Mouse (Mus musculus) limb, embryonic 10.5 days (tissue): Measurements from ENCODE around the gene Bpifb3. TPM values are rescaled to one million over a fixed set of nuclear protein-coding genes. Genes with fewer than 3 reads are reported as not detected.

Source experiments
- DNase-seq: peaks from one replicate; pipeline ENCODE4 v3.0.0-alpha.2; 2017; ENCODE audit warnings: low spot score
- H3K27ac ChIP-seq: fragments of 300-500 bp; sonication (generic); 2 replicates; pipeline ENCODE4 v1.5.1; 2016; ENCODE audit warnings: mild to moderate bottlenecking
- H3K27me3 ChIP-seq: fragments of 300-500 bp; sonication (generic); 2 replicates; pipeline ENCODE4 v1.6.1; 2016; ENCODE audit warnings: low read depth, mild to moderate bottlenecking; ENCODE audit not compliant: poor library complexity, severe bottlenecking
- H3K36me3 ChIP-seq: fragments of 300-500 bp; sonication (generic); 2 replicates; pipeline ENCODE4 v1.6.1; 2016; ENCODE audit warnings: mild to moderate bottlenecking, moderate library complexity
- H3K4me1 ChIP-seq: fragments of 300-500 bp; sonication (generic); 2 replicates; pipeline ENCODE4 v1.6.1; 2016
- H3K4me3 ChIP-seq: fragments of 300-500 bp; sonication (generic); 2 replicates; pipeline ENCODE4 v1.5.1; 2016; ENCODE audit warnings: mild to moderate bottlenecking, moderate library complexity
- H3K9me3 ChIP-seq: fragments of 300-500 bp; sonication (generic); replicated peaks from 2 replicates; pipeline ENCODE4 v1.6.1; 2016; ENCODE audit warnings: mild to moderate bottlenecking
- WGBS: fragments of 180-500 bp; shearing (Covaris S2); methylation state at CpG from one replicate; pipeline ENCODE4 v1.1.7; 2016; 5-methylcytosine and 5-hydroxymethylcytosine counted together
- polyA plus RNA-seq: library from polyadenylated mRNA; unstranded; fragments of >200 nt; fragmentation: Nextera tagmentation; extraction: Ambion mirVana; gene quantifications from 2 replicates; pipeline ENCODE4 v1.2.1, GENCODE M21; 2016

The Bpifb3 gene
- not detected in 2 replicates for polyA plus RNA-seq

DNA sequence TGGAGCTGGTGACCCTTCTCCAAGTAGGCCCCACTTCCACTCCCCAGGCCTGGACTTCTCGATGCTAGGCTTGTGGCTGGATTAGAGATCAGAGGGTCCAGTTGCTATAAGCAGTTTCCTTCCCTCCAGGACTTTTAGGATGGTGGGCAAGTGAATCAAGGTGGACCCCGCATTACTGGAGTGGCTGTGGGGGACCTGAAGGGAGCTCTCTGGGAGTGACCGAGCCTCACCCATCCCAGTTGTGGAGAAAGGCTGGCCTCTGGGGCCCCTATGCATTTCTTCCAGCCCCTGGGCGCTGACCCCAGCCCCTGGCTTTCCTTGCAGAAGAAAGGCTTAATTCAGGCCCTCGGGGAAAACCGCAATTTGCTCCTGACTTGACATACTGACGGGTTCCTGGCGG lies at the start of gene Bpifb3:
Gene Bpifb3 (plus strand): TSS at position 301 of the 400 bp plus-strand sequence.
- 81% methylated on average over 8 of the region's 8 CpGs for WGBS
- no peak within 1 kb of the TSS for H3K27ac ChIP-seq
- no peaks in the 10 kb centered on the region for H3K36me3 ChIP-seq

DNA sequence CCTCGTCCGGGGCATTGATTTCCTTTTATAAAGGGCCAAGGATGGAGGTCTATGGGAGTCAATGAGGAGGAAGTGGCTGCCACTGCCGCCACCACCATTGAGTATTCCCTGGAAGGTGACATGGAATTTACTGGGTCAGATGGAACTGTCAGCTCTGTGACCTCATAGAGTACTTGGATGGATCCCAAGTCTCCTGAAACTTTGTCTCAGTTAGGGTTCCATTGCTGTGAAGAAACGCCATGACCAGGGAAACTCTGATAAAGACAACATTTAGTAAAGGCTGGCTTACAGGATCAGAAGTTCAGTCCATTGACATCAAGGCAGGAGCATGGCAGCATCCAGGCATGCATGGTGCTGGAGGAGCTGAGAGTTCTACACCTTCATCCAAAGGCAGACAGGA lies 47.0 kb upstream of the Bpifb3 start, which contains the start of gene Sun5:
Gene Sun5 (minus strand): TSS at position 101 of the 400 bp plus-strand sequence.
- H3K4me1 ChIP-seq: no peaks in the 10 kb centered on the region
- H3K4me3 ChIP-seq: no peak within 1 kb of the TSS
- H3K27me3 ChIP-seq: no peaks in the 10 kb centered on the region
- 91% methylated on average over 4 of the region's 4 CpGs for WGBS
- no peaks in the 10 kb centered on the region for H3K36me3 ChIP-seq
- no peak within 1 kb of the TSS for H3K27ac ChIP-seq
- no peak for DNase-seq
- no peaks in the 10 kb centered on the region for H3K9me3 ChIP-seq

More for the DNA sequence above, at the start of gene Bpifb3:
- Histone ChIP-seq H3K27me3 (no peaks in the 10 kb centered on the region), H3K9me3 (no peaks in the 10 kb centered on the region), H3K4me3 (no peak within 1 kb of the TSS), H3K4me1 (no peaks in the 10 kb centered on the region)
- no peak for DNase-seq

DNA sequence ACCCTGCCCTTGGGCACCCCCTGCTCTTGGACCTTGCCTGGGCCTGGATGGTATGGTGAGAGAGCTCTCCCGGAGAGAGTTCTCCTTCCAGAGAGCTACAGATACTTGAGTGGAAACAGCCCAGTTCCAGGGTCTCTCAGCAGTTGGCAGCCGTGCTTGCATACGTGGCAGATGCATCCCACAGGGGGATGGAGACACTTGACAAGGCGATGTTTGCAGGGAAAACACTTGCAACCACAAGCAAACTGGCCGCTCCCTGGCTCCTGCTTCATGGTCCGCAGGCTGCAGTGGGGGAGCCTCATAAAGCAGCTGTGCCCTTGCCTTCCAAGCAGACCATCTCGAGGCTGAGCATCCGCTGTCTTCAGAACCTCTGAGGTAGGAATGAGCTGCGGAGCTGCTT lies 43.3 kb upstream of the Bpifb3 start, which contains the start of gene Bpifb2:
Gene Bpifb2 (plus strand): TSS at position 301 of the 400 bp plus-strand sequence.
- DNase-seq: no peak
- Histone ChIP-seq H3K27me3 (no peaks in the 10 kb centered on the region), H3K9me3 (no peaks in the 10 kb centered on the region), H3K4me3 (no peak within 1 kb of the TSS), H3K27ac (no peak within 1 kb of the TSS), H3K36me3 (no peaks in the 10 kb centered on the region), H3K4me1 (no peaks in the 10 kb centered on the region)
- 75% methylated on average over 9 of the region's 9 CpGs for WGBS

- Histone ChIP-seq H3K27me3 (no peaks in the 10 kb centered on the region), H3K4me1 (peaks cover 5% of the 10 kb centered on the region), H3K27ac (no peak overlapping the region), H3K4me3 (no peak overlapping the region), H3K36me3 (no peaks in the 10 kb centered on the region), H3K9me3 (no peaks in the 10 kb centered on the region)
- WGBS: 90% methylated on average over 5 of the region's 5 CpGs
- DNase-seq: no peak
Measured at GRCm38 (mm10) chr2:153899111-153899510, 18.9 kb upstream of the Bpifb3 start.

DNA sequence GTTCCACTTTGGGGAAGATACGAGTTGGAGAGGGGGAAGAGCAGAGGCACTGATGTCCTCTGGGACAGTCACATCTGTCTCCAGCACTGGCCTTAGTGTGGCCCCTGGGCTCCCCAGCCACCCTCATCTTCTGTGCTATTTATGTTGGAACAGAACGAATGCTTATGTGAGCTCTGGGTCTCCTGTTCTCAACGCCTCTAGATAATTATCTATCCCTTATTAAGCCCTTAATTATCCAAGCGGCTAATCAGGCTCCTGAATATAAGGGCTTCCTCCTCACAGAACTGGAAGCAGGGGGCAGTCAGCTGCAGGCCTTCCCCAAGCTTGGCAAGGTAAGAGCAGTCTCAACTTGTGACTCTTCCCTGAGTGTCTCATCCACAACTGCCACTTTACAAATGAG lies 17.9 kb upstream of the Bpifb3 start, which contains the start of gene Bpifb6:
Gene Bpifb6 (plus strand): TSS at position 301 of the 400 bp plus-strand sequence.
- Histone ChIP-seq H3K9me3 (no peaks in the 10 kb centered on the region), H3K27me3 (no peaks in the 10 kb centered on the region), H3K36me3 (no peaks in the 10 kb centered on the region), H3K4me1 (no peaks in the 10 kb centered on the region), H3K27ac (no peak within 1 kb of the TSS), H3K4me3 (no peak within 1 kb of the TSS)
- no peak for DNase-seq
- WGBS: 82% methylated on average over 4 of the region's 4 CpGs

GRCm38 (mm10) chr2:153902726-153903125 lies 15.3 kb upstream of the Bpifb3 start:
- DNase-seq: no peak
- no peaks in the 10 kb centered on the region for H3K4me1 ChIP-seq
- H3K27ac ChIP-seq: no peak overlapping the region
- 76% methylated on average over 6 of the region's 6 CpGs for WGBS
- H3K27me3 ChIP-seq: no peaks in the 10 kb centered on the region
- no peaks in the 10 kb centered on the region for H3K9me3 ChIP-seq
- no peaks in the 10 kb centered on the region for H3K36me3 ChIP-seq
- no peak overlapping the region for H3K4me3 ChIP-seq

DNA sequence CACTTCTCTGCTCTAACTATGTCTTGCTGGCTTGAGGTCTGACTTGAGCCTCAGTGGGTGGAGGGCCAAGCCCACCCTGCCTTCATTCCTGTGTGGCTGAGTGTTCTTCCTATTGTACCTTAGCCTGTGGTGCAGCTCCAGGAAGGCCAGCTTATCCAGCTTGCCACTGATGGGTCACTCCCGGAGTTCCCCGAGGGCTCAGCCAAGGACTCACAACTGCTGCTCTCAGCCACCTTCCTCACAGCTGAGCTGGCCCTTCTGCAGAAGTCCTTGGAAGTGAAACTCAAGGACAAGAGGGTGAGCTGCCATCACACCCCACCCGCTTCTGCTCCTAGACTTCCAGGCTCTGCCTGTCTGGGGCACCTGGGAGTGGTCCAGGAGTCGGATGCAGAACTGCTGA lies 11.4 kb upstream of the Bpifb3 start:
- Histone ChIP-seq H3K4me3 (no peak overlapping the region), H3K27me3 (no peaks in the 10 kb centered on the region), H3K36me3 (no peaks in the 10 kb centered on the region), H3K27ac (no peak overlapping the region), H3K4me1 (no peaks in the 10 kb centered on the region), H3K9me3 (no peaks in the 10 kb centered on the region)
- WGBS: 88% methylated on average over 4 of the region's 4 CpGs
- DNase-seq: no peak

DNA sequence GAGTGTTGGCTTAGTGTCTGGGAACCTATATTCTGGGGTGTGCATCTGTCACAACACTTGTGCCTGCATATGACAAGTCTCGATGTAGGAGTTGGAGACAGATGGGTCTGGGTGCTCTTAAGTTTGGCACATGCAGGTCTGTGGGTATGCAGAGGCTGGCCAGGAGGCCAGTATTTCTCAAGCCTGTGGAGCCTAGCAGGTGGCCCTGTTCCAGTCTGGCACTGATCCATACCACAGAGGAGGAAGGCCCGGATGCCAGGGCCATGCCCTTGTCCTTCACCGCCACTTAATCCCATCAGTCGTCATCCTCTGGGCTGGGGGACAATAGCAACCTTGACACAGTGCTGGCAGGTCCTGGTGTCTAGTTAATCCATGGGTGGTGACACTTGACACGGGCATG lies 3.9 kb upstream of the Bpifb3 start:
- no peaks in the 10 kb centered on the region for H3K4me1 ChIP-seq
- DNase-seq: no peak
- no peaks in the 10 kb centered on the region for H3K27me3 ChIP-seq
- no peaks in the 10 kb centered on the region for H3K36me3 ChIP-seq
- WGBS: 87% methylated on average over 5 of the region's 5 CpGs
- no peaks in the 10 kb centered on the region for H3K9me3 ChIP-seq
- no peak overlapping the region for H3K4me3 ChIP-seq
- H3K27ac ChIP-seq: no peak overlapping the region

DNA sequence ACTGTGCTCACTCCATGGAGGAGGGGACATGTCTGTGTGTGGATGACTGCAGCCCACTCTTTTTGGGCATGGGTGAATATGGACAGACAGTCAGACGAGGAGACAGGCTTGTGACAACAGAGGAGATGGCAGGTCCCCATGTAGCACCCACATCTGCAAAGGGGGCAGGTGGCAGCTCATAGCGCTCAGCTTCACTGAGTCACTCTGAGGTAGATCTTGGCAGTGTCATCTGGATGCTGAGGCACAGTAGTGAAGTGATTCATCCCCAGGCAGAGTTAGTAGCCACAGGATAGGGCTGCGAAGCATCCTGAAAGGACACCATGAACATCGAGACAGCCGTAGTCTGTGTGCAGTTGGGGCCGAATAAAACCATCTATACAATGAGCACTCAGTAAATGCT lies 3.2 kb downstream of the Bpifb3 start:
- Histone ChIP-seq H3K4me1 (0 out of 2 replicates have a peak, but pooled peaks cover 3% of the 10 kb centered on the region), H3K9me3 (no peaks in the 10 kb centered on the region), H3K27ac (no peak overlapping the region), H3K27me3 (no peaks in the 10 kb centered on the region), H3K4me3 (no peak overlapping the region), H3K36me3 (no peaks in the 10 kb centered on the region)
- WGBS: 86% methylated on average over 6 of the region's 6 CpGs
- DNase-seq: no peak

DNA sequence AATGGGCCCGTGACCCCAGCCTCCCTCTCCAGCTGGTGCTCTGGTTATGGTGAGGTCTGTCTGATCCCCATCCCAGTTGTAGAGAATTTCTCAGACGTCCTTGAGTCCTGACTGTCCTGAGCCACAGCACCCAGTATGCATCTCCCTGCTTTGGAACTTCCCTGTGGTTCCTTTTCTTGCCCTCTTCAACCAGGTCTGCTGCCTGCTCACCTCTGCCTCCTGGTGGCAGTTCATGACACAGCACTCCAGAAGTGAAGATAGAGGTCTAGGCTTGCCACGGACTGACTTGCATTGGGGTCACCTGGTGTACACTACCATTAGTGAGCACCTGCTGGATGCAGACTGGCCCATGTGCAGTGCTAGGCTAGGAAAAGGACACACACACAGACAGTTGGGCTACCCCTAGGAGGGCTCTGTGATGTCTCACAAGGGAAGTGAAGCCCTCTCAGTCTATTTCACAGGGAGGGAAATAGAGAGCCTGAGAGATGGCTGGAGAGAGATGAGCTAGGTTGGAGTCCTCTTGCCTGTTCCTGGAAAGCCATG lies 11.9 kb downstream of the Bpifb3 start:
- H3K27ac ChIP-seq: no peak overlapping the region
- 50% methylated on average over 3 of the region's 3 CpGs for WGBS
- peak; percentile 68 for DNase-seq

DNA sequence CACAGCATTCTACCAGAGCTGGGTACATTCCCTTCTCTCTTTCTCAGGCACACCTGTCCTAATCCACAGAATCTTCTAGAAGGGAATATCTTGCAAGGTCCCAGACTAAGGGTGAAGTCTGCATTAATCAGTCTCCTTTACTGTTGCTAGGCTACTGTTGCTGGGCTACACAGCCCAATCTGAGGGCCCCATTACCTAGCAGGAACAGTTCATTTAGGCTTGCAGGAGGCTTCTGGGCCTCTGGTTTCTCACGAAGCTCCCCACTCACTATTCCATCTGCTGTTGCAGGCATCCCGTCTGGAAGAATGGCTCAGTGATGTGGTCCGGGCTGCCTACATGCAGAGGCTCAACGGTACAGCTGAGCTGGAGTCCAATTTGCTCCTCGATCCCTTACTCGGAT lies 13.1 kb downstream of the Bpifb3 start:
- no peaks in the 10 kb centered on the region for H3K27me3 ChIP-seq

More for the DNA sequence above, 11.9 kb downstream of the Bpifb3 start:
- Histone ChIP-seq H3K4me1 (0 out of 2 replicates have a peak, but pooled peaks cover 3% of the 10 kb centered on the region), H3K27me3 (no peaks in the 10 kb centered on the region), H3K4me3 (no peak overlapping the region), H3K9me3 (no peaks in the 10 kb centered on the region), H3K36me3 (no peaks in the 10 kb centered on the region)

GRCm38 (mm10) chr2:153933311-153933710 lies 15.3 kb downstream of the Bpifb3 start:
- H3K27ac ChIP-seq: no peak overlapping the region
- no peak for DNase-seq
- no peaks in the 10 kb centered on the region for H3K4me1 ChIP-seq
- 92% methylated on average over 6 of the region's 6 CpGs for WGBS
- no peak overlapping the region for H3K4me3 ChIP-seq
- no peaks in the 10 kb centered on the region for H3K27me3 ChIP-seq
- no peaks in the 10 kb centered on the region for H3K36me3 ChIP-seq
- no peaks in the 10 kb centered on the region for H3K9me3 ChIP-seq

More for the DNA sequence above, 13.1 kb downstream of the Bpifb3 start:
- H3K36me3 ChIP-seq: no peaks in the 10 kb centered on the region
- no peak overlapping the region for H3K27ac ChIP-seq
- no peaks in the 10 kb centered on the region for H3K9me3 ChIP-seq
- no peak for DNase-seq
- WGBS: 83% methylated on average over 6 of the region's 6 CpGs
- no peak overlapping the region for H3K4me3 ChIP-seq
- H3K4me1 ChIP-seq: no peaks in the 10 kb centered on the region

GRCm38 (mm10) chr2:153935348-153935747 lies 17.3 kb downstream of the Bpifb3 start:
- 93% methylated on average over 6 of the region's 6 CpGs for WGBS

DNA sequence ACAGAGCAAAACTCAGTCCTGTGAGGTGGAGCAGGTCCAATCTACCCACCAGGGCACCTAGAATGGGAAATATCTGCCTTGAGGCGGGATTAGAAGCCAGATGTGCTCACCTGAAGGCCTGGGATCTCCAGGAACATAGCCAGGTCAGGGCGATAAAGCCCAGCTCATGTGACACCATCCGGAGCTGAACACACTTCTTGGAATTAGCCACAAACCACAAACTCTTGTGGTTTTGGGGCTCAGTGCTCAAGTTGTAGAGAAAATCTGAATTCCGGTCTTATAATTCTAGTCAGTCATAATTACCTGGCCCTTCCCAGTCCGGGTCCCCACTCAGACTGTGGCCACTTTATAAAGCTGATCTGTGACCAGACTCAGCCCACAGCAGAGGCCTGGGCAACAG lies 19.8 kb downstream of the Bpifb3 start, which contains the start of gene Bpifb4:
Gene Bpifb4 (plus strand): TSS at position 370 of the 400 bp plus-strand sequence.
- H3K27me3 ChIP-seq: no peaks in the 10 kb centered on the region
- no peak within 1 kb of the TSS for H3K4me3 ChIP-seq
- DNase-seq: no peak
- H3K36me3 ChIP-seq: no peaks in the 10 kb centered on the region
- H3K9me3 ChIP-seq: no peaks in the 10 kb centered on the region
- H3K27ac ChIP-seq: no peak within 1 kb of the TSS
- WGBS: 93% methylated on average over 5 of the region's 5 CpGs
- H3K4me1 ChIP-seq: no peaks in the 10 kb centered on the region

More at GRCm38 (mm10) chr2:153935348-153935747, 17.3 kb downstream of the Bpifb3 start:
- no peaks in the 10 kb centered on the region for H3K9me3 ChIP-seq
- no peak for DNase-seq
- H3K4me3 ChIP-seq: no peak overlapping the region
- H3K27ac ChIP-seq: no peak overlapping the region
- no peaks in the 10 kb centered on the region for H3K27me3 ChIP-seq
- H3K36me3 ChIP-seq: no peaks in the 10 kb centered on the region
- H3K4me1 ChIP-seq: no peaks in the 10 kb centered on the region
